Mouse (Mus musculus): ENCODE data around the gene Adpgk.
"Not testable (repeated sequence)": the region's sequence is repeated elsewhere in the genome, so short reads cannot be mapped to it uniquely, and the experiment has no call there.

Adpgk gene

GRCm38 (mm10) chr9:59289529-59290115 lies 1.7 kb upstream of the Adpgk start:
- no peak for DNase-seq

- DNase-seq = no peak
Measured at GRCm38 (mm10) chr9:59291688-59292492, 532 bp downstream of the Adpgk start.

- DNase-seq = no peak
Measured at GRCm38 (mm10) chr9:59292493-59292875, 1.1 kb downstream of the Adpgk start.

- no peak for DNase-seq
Measured at GRCm38 (mm10) chr9:59296419-59296818, 5.1 kb downstream of the Adpgk start.

- DNase-seq = no peak
Measured at GRCm38 (mm10) chr9:59307890-59308289, 16.5 kb downstream of the Adpgk start.

DNA sequence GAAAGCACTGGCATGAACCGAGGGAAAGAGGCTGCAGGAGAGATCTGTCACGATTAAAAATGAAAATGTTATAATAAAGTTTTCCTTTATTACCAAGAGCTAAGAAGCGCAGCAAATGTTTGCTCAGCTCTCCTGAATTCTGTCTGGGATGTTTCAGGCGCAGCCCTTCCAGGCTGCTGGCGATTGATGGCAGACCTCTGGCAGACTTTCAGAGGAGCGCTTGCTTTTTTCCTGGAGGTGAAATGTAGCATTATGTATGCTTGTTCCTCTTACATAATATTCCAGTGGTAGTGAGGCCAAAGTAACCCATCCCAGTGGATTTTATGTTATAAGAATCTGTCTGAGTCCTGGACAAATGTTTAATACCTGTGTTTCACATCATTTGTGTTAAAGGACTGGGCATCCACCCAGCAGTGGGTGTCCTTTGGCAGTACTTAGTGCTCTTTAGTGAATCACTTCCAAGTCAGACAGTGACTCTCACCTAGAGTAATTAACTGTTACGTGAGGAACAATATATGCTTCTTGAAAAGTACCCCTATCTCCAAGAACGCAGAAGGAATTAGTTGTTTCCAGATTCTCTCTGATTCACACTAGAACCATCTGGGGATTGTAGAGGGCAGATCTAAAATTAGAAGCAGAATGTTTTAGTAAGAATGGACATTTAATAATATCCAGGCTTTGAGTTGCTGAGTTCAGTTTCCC lies 19.4 kb downstream of the Adpgk start:
- DNase-seq = no peak

DNA sequence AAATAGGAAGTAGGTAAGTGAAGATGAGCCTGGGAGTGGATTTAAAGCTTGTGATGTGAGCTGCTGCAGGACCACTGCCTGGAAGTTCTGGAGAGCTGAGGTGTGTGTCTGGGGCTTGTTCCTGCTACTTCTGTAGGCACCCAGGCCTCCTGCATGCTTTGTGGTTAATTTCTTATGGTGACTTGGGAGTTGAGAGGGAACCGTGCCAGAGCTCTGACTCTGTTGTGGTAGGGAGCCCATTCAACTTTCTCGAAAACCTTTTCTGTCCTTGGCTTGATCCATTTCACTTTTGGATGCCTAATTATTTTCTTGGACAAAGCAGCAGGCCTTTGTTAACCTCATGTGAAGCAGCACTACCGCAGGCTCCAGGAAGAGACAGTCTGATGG lies 19.9 kb downstream of the Adpgk start:
- no peak for DNase-seq

- DNase-seq = no peak
Measured at GRCm38 (mm10) chr9:59316206-59316605, 24.8 kb downstream of the Adpgk start.

DNA sequence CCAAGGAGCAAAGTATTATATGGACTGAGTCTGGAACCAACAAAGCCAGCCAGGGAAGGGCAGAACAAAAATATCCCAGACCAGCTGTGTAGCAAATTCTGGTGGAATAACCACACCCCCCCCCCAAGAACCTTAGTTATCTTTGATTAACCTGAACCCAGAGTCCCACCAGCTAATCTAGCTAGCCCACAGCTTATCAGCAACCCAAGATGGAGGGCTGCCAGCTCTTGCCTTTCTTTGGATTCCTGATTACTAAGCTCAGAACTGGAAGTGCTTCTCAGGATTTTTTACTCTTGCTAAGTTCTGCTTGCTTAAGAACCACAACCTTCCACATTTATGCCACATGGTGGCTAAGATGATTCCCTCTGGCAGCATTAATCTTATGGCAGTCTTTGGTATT lies 33.0 kb downstream of the Adpgk start:
- DNase-seq = no peak

DNA sequence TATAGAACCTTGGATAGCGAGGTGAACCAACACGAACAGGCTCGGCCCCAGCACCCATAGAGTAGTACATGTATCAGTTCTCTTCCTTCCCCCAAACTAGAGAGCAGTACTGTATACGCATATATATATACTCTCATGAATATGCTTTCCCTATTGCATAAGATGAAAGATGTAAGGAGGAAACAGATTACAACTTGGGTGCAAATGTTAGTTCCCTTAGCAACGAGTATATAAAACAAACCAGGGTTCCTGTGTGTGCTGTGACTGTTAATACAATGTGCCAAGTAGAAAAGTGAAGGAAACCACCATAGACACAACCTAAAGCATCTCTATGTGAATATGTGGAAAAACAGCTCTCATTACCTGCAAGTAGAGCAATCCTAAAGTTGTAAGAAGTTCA lies 38.7 kb downstream of the Adpgk start:
- no peak for DNase-seq

DNA sequence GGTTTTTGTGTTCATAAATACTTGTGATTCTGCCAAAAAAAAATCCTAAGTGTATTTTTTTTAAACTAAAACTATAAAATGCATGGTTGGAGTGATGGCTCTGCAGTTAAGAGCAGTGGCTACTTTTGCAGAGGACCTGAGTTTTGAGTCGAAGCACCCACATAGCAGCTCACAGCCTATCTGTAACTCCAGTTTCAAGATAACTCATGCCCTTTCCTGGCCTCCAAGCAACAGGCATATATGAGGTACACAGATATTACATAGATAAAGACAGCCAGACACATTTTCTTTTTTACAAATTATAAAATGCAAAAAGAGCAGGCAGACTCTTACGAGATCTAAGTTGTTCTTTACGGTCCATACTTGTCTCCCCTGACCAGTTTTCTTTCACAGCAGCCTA lies 45.2 kb downstream of the Adpgk start:
- DNase-seq = no peak

DNA sequence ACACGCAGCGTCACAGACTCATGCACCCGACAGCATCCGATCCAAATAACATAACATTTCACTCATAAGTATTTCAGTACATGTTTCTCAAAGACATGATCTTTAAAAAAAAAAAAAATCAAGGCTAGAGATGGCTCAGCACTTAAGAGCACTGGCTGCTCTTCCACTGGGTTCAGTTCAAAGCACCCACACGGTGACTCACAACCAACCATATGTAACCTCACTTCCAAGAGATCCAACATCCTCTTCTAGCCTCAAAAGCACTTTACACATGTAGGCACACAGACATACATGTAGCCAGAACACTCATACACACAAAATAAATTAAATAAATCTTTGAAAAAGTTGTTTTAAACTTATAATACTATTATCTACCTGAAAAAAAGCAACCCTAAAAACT lies 46.5 kb downstream of the Adpgk start:
- DNase-seq = no peak

GRCm38 (mm10) chr9:59338411-59338810 lies 47.1 kb downstream of the Adpgk start:
- no peak for DNase-seq

DNA sequence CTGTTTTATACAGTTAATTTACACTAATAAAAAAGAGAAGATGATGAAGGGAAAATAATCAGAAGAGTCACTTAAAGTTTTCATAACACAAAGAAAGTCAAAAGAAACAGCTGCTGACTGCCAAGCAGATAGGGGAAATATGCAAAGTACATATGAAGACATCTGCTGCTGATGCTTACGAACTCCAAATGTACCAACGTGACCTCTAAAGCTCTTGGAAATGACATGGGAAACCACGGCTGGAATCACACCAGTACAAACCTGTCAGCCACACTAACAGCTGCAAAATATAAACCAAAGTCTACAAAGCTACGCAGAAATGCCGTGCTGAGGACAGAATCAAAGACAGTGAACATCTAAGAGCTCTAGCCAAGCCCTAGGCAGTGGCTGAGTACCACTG lies 47.7 kb downstream of the Adpgk start:
- DNase-seq = no peak

GRCm38 (mm10) chr9:59340002-59340401 lies 48.6 kb downstream of the Adpgk start:
- no peak for DNase-seq

GRCm38 (mm10) chr9:59346176-59346575 lies 54.8 kb downstream of the Adpgk start:
- no peak for DNase-seq

DNA sequence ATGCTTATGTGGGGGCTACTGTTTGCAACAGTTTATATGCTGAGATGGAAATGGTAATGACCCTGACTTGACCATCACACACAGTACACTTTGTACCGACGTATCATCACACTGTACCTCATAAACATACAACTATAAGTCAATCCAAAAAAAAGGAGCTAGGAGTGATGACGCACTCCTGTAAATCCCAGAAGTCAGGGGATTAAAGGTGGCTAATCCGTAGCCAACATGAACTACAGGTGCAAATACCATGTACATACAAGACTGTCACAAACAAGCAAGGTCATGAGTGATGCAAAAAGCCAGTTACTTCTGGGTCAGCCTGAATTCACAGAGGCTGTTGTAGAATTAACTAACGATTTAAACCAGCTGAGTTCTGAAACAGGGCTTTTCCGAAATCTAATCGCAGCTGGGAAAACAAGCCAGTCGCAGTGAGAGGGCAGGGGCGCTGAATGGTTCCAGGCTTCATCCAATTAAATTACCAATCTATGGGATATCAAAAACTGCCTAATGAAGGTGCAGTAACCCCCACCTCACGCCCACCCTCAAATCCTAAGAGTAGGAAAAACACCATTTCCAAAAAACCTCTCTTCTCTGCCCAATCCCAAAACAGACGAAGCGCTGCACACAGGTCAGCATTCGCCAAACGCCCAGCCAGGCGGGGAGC lies 61.4 kb downstream of the Adpgk start:
- DNase-seq = no peak

DNA sequence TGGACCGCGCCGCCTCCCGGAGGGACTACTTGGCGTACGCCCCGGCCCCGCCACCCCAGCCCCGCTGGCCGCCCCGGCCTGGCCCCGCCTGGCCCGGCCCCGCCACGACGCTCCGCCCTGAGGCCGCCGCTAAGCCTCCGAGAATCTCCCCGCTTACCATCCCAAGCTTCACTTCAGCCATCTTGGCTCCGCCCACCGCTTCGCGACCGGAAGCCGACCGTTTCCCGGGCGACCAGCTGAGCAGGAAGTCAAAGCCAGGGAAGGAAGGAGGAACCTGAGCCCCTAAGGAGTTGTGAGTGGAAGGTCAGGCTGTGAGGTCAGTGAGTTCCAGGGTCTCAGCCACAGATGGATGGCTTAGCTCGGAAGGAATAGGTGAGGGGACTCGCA lies 61.9 kb downstream of the Adpgk start, which contains the start of gene Bbs4:
Gene Bbs4 (minus strand): TSS at position 256 of the 387 bp plus-strand sequence.
- peak; percentile 88 for DNase-seq

- DNase-seq = not testable (repeated sequence)
Measured at GRCm38 (mm10) chr9:59358041-59358440, 66.7 kb downstream of the Adpgk start.

DNA sequence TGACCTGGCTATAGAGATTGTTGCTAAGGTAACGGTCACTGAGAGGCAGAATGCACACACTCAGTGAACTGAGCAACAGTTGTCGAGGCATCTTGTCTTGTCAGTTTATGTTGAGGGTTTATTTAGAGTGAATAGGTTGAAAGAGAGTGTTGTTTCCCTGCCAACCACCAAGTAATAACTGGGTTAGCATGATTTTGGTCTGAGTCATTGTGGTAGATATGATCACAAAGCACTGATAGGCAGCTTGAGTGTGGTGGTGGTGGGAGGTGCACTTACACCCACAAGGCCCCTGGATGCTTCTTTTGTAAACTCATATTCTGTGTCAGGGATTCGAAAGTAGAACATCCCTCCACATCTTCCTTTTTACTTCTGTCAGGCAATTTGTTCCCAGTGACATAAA lies 69.1 kb downstream of the Adpgk start:
- DNase-seq = not testable (repeated sequence)

- DNase-seq = no peak
Measured at GRCm38 (mm10) chr9:59369220-59369619, 77.9 kb downstream of the Adpgk start.

GRCm38 (mm10) chr9:59369646-59370045 lies 78.3 kb downstream of the Adpgk start:
- DNase-seq = no peak

Measured in right cerebral cortex, postnatal 14 days (tissue).